Mouse (Mus musculus) kidney, adult 8-10 months (tissue): ENCODE measurements at regions not wholly inside any gene's neighbourhood (a gene's known extent, or its start where the extent isn't known, plus 50 kb on each side); places are given as distances from the start of the nearest gene placed in this dataset.

Experiments
- DNase-seq, 2 experiments: peaks; one replicate each; pipeline ENCODE4 v3.0.0; 2022

DNA sequence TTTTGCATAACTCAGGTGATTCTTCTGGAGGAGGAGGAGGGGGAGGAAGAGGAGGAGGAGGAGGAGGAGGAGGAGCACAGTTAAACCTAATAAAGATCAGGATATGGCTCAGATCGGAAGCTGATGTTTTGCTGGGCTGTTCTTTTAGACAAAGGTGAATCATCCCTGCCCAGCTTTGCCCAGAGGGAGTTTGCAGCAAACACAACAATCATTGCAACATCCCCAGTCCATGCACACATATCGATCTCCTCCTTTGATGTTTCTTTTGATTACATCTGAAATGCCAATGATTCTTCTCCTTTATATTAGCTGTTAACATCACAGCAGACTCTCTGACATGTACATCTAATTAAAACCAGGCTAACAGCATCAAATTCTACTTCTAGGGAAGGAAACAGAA, 156.9 kb downstream of the Dad1 start:
- DNase-seq: no peak

DNA sequence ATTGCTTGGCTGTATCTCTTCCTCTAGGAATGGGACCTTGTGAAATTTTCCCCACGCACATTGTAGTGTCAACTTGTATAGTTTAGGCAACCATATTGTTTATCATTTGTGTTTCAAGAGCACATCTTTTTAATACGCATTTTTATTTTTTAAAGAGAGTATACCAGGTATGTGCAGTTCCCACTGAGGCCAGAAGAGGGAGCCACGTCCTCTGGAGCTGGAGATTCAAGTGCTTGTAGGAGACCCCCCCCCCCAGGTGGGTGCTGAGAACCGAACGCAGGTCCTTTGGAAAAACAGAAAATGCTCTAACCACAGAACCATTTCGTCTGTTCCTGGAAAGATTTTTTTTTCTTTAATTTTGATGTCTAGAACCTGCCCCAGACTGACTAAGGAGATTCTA, 161.5 kb downstream of the Dad1 start:
- no peak for DNase-seq

DNA sequence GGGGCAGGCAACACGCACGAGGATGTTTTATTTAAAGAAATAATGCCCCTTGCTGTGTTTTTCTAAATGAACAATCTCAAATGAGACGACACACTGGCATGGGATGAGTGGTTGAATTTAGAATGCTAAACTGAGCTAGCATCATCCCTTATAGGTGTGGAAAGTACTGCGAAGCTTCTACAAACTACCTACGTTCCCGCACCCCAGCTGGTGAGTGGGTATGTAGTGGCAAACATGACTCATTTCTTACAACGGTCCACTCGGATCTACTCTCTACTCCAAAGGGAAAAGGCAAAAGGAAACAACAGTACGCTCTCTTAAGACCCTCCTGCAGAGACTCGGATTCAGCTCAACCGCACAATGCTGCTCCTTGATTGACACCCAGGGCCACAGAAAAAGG, 167.2 kb downstream of the Dad1 start:
- no peak for DNase-seq

DNA sequence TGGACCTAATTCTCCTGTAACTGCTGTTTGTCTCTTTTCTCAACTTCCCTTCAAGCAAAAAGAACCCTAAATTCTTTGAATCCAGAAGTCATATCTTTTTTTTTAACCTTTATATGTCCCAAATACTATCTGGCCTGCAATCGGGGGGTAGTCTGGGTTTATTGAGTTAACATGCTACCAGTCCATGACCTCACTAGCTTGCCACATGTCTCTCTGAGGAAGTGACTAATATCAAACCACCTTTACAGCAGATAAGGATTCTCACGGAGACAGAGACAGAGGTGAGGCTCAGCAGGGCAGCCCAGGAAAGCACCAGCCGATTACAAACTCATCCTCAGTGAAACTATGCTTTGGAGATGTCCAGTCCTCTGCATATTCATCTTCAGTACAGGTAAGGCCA, 179.2 kb downstream of the Dad1 start:
- no peak for DNase-seq

DNA sequence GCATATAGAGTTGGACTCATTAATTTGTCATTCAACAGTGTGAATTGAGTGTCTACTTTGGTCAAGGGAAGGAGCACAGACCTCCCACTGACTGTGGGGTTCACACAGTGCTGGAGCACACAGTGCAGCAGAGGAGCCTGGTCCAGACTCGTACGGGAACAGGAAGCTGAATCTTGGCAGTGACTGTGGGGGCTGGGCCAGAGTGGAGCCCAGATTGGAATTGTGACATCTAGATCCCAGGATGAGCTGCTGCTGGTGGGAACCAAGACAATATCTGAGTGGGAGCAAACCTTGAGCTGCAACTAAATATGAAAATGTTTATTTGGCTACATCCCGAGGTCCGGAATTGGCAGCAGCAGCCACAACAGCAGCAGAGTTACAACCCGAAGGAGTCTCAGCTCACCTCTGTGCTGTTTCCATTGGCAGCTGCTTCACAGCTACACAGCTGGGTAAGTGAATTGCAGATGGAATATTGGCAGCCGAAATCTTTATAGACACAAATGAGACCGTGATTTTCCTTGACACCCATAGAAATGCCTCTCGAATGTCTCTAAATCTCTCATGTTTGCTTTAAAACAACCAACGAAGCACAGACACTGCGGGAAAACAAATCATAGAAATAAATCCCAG, 181.5 kb downstream of the Dad1 start:
- no peak for DNase-seq

DNA sequence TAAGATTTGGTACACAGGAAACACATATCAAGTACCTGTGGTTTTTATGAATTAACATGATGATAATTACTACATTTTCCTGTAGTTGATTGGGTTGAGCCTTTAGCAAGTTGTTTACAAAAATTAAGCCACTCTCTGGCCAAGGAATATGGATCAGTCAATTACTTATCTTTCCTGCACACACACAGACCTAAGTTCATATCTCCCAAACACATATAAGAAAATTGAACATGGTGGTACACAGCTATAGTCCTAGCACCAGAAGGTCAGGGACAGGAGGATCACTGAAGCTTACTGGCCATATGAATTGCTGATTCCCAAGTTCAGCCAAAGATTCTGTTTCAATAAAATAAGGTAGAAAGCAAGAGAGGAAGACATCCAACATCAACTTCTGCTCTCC, 183.7 kb downstream of the Dad1 start:
- no peak for DNase-seq

DNA sequence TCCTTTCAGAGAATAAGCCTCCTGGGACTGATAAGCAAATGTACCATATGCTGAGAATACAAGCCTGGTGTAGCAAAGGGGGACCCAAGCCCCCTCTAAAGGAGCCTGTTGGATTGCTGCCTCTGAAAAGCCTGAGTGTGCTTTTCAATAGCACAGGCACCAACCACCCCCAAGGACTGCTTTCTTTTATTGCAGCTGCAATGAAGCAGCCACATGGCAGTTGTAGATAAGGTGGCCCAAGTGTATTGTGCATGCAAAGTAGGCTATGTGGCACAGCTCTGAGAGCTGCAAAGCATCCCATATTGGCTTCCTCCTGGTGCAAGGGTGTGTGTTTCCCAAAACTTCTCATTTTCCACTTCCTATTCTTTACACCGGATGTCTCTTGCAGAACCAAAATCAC, 185.2 kb downstream of the Dad1 start:
- DNase-seq: no peak

DNA sequence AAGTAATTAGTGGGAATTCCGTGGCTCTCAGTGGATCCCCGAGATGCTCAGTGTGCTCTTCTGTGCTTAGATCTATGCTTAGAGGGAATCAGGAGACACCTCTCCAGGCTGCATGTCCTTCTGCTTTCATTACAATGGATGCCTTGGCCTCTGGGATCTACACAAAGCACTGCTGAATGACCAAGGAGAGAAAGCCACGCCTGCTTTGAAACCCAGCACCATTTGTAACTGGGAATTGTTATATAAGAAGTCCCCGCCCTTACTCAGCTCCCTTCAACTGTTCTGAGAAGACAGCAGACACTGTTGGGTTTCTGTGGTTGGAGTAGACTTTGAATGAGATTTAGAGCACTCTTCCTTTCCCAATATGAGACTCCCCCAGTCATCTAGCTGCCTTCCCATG, 188.4 kb downstream of the Dad1 start:
- no peak for DNase-seq

DNA sequence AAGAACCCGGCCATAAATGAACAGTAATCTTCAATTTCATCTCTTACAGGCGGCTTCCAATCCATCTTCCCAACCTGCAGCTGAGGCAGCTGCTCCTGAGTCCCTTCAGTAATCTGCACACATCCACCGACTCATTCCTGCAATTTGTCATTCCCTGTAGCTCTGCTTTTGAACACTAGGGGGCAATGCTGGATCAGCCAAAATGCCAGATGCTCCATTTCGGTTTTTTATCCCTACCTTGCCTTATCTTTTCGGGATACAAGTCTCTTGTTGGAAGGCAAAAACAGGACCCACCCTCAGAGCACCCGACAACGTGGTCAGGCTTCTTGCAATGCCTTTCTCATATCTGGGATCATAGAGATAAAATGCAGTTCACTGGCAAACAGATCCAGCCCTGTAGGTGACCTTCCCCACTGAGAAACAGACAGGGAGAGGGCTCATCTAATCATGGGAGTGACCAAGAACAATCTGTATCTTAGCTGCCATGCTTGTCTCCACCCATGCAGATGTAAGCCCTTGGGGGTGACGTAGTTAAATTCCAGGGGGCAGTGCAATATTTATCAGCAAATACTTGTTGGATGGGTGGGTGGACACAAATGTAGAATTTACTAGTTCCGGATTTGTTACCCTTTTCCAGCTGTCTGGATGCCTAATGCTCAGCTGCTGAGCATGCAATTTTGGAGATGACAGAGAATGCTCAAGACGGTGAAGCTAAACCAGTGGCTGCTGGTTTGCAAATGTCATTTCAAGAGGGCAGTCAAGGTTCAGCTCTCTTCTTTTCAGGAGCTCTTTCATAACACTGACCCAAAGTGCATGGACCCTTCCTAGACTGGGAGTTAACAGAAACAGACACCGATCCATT, 189.1 kb downstream of the Dad1 start:
- peak; percentile 26 to 63 for DNase-seq

DNA sequence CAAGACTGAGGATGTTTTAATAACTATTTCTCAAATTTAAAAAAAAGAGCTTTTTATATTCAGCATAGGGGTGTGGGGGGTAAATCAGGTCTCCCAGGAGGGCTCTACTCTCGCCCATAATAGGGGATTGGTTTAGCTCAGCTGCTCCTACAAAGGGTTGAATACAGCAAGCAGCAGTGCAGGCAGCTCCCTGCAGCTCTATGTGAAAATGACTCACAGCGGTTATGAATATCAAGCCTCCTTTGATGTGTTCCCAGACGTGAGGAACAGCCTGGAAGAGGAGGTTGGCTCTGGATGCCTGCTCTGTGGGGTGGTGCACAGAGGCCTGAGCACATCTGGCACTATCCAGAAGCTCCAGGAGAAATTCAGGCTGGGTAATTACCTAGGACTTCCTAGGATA, 192.3 kb downstream of the Dad1 start:
- DNase-seq: no peak

DNA sequence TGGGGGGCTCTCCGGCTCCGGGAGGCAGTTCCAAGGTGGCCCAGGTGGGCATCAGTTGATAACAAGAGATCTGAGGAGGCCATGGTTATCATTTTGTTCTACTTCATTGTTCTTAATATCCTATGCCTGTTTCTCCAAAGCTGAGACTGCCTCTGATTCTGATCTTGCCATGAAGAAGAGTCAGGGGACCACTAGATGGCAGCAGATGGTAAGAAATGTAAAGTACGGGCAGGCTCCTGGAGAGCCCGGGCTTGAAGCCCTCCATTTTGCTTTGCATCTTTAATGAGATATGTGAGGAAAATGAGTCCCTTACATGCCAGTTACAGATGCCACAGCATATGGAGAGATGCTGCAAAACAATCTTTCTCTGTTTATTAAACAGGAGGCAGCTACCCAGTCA, 194.1 kb downstream of the Dad1 start:
- DNase-seq: peak; percentile 49 to 70

DNA sequence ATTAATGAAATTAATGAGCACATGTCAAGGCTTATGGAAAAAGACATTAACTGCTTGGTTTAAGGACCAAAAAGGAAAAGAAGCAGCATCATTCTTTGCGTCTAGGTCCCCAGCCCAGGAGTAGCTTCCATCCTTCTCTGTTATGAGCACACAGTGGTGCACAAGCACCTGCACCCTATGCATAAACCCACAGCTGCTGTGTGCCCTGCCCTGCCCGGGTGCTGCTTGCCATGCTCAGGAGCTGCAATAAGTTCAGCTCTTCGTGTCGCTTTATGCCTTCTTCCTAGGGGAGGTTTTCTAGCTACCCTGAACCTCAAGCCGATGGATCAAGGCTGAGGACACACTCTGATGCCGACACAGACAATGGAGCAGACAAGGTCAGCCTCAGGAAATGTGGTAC, 194.8 kb downstream of the Dad1 start:
- DNase-seq: no peak

DNA sequence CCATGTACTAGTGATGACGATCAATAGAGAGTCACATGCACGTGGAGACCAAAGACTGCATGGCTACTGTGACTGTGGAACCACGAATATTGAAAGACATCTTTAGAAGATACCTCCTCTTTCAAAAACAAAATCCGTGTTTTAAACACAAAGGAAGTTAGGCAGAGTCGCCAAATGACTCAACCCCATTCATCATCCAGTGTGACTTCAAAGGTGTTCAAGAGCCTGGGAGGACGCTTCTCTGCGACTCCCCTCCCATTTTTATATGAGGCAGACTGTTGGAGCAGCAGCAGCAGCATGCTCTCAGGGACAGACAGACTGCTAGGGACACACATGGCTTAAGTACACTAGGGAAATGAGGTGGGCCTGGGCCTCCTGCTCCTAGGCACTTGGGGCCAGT, 197.2 kb downstream of the Dad1 start:
- DNase-seq: no peak

DNA sequence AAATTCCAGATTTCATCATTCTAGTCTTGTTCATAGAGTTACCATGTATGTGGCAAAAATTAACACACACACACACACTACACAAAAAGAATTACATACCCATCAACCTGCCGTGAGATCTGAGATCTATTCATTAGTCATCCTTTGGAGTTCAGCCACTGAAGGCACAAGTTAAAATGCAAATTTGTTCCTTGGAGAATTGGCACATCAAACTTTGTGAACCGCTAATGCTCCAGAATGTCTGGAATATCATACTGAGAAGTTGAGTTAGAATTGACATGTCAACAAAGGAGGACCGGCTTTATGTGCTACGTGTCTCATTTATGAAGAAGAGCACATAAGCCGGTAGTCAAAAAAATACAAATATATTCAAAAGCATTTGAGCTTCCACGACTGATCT, 198.5 kb downstream of the Dad1 start:
- no peak for DNase-seq

DNA sequence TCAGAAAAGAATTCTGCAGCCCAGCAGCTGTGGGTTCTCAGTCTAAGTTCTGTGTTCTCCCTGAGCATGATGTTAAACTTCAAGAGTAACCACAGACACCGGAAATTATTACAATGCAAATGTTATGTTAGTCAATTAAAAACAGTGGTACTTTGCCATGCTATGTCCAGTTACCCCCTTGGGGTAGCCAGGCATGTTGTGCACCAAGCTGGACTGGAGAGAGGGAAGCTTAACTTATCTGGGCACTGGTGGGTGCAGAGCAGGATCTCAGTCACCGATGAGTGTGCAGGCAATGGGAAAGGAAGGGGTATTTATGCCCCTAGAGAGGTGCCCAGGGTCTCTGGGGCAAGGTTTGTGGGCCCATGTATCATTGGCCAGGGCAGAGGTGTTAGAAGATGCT, 211.6 kb downstream of the Dad1 start:
- DNase-seq: no peak

DNA sequence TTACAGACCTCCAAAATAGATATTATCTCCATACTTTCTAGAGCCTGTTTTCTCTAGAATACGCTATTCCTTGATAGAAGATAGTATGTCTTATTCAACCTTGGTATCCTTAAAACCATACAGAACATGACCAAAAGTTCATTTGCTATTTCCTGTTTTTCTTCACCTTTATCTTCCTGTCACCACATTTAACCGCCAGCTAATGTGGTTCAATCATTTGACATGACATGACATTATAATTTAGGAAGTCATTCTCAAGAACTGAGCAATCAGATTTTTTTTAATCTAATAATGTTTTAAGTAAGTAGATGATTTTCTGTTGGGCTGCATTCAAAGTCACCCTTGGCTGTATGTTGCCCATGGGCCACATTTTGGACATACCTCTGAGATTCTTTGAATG, 213.3 kb downstream of the Dad1 start:
- DNase-seq: no peak

DNA sequence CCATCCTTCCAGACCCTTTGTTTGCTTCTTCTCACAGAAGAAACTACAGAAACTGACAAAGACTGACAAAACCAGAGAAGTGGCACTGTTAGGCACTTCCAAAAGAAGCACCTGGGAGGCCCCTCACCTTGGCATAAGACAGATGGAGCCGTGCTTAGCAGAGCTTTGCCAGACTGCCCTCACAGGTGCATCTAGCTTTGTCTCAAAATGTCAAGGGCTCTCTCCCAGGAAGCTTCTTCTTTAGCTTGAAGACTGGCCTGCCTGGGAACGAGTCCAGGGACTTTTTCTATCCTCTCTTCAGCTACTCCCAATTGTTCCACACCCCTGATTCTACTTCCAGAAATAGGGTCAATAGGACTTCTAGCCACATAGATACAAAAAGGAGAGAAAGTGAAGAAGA, 219.4 kb downstream of the Dad1 start:
- no peak for DNase-seq

DNA sequence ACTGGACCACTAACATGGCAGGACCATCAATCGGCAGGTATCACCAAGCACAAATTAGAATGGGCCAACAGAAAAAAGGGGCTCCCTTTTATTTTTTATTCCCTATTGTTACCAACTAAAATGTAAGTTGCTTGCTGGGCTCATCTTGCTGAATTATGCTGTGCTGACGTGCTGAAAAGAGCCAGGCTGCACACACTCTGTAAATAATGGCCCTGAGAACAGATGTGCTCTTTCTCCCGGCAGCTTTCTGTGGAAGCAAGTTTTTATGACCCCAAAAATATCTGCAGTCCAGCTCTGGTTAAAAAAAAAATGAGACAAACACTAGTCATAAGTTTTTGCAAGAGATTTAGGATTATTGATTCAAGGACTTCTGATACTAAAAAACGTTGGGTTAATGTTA, 230.4 kb downstream of the Dad1 start:
- DNase-seq: no peak

DNA sequence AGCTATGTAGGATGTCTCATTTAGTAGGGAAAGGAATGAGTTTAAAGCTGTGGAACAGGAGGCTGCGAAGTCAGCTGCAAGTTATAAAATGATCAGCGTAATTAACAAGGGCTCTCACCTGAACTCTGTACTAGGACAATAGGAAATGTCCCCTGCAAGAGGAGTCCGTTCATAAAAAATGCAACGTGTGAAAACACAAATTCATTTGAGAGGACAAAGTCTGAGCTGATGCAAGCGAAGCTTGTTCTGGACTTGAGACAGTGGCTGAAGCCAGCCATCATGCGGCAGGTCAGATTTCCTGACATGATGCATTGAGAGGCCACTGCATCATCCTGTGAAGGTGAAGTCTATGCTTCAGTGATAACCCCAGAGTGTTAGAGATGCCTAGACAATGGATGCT, 232.5 kb downstream of the Dad1 start:
- DNase-seq: peak; percentile 47 to 52

DNA sequence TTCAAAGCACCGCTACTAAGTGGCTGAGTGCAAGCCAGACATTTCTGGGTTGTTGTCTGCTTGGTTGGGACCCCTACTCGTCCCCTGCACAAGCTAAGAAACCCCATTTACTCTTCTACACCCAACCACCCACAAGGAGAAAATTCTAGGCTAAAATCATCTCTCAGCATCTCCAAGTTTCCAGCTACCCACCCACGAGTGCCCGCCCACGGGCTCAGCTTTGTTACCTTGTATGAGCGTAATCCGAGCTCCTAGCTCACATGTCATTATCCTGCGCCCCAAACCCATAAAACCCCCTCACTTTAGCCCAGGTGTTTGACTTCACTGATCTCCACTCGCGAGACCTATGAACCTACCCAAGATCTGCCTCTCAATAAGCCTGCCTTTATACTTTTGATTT, 239.3 kb downstream of the Dad1 start:
- no peak for DNase-seq

DNA sequence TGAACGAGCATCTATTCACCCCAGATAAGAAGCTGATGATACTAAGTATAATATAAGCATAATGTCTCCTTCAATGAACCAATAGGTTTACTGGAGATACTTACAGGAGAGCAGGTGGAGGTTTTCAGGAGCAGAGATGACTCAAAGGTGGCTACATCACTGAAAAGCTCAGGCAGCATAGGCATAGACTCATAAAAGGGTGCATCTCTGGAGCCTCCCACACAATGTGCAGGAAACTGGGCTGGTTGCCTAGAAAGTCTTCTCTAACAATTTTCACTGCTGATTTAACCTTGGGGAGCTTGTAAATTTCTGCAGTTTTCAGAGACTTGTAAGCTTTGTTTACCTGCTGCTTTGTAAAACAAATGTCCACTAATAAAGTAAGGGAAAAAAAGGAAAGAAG, 251.8 kb downstream of the Dad1 start:
- DNase-seq: no peak

DNA sequence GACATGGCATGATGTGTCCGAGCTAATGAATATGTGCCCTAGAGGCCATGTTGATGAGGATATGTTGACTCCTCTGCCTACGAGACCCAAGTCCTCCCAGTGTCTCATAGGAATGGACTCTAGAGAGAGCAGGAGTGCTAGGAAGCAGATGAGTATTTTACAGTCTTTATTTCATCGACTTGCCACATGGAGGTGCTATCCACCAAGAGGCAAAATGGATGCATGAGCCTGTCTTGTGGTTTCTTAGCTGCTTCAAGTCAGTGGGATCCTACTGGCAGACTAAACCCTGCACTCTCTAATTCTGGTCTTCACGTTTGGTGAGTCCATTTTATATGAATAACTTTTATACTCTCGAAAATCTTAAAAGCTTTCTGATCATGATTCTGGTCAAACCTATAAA, 253.4 kb downstream of the Dad1 start:
- no peak for DNase-seq

DNA sequence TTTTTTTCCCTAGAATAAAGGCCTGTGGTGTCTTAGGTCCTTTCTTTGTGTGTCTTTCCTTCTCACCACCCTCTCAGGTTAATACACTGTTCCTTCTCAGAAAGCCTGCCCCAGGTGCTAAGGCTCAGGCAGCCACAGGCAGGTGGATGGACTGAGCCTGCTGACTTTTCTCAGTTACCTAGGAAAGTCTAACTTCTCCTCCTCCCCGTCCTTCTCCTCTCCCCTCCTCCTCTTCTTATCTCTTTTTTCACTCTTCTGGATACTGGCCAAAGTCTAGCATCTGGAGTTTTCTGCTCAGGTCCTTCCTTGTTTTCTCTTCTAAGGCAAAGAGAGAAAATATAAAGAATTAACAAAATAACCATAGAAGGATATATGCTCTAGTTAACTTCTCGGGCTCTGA, 260.5 kb downstream of the Dad1 start:
- DNase-seq: no peak

DNA sequence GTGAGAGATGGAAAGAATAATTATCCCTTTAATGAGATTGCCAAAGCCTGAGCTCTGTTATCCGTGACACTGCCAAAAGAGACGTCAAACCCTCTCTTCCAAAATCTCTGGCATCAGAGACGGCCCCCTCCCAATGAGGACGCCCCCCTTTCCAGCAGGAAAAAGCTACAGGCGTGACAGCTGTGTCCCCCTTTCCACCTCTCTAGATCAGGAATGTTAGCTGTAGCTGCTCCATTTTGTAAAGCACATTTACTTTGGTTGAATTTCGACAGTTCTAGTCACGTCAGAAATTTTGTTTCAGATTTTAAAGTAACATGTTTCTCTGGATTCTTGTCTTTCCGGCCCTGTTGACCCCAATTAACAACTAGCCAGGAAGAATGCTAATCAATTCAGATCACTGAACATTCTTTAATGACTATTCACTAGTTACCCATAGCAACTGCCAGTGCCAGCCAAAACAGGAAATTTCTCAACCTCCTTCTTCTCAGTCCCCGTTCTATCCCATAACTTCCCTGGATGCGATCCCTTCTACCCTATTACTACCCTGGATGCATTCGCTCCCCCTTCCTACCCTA, 261.1 kb downstream of the Dad1 start:
- DNase-seq: no peak

DNA sequence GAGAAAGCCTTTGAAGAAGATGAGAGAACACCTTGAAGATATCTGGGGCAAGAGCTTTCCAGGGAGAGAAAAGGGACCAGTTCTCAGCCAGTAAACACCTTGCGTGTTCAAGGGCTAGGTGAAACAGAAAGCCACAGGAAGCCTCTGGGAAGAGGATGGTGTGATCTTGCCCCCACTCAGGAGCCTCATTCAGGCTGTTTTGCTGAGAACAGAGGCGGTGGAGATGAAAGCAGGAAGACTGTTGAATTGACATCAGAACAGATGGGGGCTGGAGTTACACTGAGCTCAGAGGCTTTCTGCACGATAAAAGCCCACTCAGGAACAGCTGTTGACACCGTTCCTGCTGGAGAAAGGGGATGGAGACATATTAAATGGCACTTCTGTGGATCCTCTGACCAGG, 262.5 kb downstream of the Dad1 start:
- DNase-seq: no peak
